Mouse (Mus musculus): ENCODE measurements around the gene Irs2.

The Irs2 gene

DNA sequence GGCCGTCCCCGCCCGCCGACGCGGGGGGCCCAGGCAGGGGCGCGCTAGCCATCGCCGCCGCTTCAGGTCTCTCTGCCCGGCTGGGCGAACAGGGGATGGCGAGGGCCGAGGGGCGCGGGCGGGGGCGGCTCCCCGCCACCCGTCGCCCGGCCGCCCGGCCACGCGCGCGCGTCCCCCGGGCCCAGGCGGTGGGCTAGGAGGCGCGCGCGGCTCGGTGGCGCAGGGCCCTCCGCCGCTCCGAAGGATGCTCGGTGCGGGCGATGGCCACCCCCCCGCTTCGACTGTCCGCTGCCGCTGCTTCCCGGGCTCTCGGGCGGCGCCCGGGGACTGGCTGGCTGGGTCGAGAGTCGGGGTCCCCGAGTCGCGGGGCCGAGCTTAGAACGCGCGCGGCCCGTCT lies at the start of gene Irs2:
Gene Irs2, minus strand, starts transcription at position 80 of the 397 bp plus-strand sequence.
- no peak for DNase-seq (ENCODE audit: low read depth, low spot score)

GRCm38 (mm10) chr8:11056665-11057064 lies 48.4 kb upstream of the Irs2 start:
- DNase-seq (ENCODE audit: low read depth, low spot score): no peak

DNA sequence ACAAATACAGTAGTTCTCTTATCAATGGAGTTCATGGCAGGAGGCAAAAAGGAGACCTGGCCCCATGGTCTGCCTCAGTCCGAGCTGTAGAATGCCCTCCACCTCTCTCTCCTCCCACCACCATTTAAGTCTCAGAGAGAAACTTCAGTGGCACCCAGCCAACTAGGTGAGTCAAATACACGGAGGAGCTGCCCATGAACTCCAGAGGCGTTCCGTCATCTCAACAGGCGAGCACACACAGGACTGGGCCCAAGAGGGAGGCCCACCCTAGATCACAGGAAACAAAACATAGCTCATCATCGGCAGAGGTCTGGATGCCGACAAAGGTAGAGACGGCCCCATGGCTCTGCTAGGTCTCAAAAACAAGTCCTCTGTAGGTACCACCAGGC lies 47.9 kb upstream of the Irs2 start:
- DNase-seq (ENCODE audit: low read depth, low spot score): no peak

GRCm38 (mm10) chr8:11055557-11056174 lies 47.4 kb upstream of the Irs2 start:
- no peak for DNase-seq (ENCODE audit: low read depth, low spot score)

DNA sequence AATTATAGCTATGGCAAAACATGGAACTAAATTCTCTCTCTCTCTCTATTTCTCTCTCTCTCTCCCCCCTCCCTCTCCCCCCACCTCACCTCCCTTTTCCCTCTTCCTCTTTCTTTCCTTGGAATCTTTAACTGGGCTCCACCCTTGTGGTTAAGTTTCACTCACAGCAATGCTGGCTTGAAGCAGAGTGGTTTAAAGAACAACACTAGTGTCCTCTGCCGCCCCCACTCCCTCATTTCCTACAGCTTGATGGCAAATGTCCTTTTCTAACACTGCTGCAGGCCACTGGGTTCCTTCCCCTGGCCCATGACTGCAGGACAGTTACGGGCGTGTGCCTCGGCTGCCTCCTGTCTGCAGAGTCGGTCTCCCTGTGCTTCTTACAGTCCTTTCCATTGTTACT lies 41.6 kb upstream of the Irs2 start:
- no peak for DNase-seq (ENCODE audit: low read depth, low spot score)

DNA sequence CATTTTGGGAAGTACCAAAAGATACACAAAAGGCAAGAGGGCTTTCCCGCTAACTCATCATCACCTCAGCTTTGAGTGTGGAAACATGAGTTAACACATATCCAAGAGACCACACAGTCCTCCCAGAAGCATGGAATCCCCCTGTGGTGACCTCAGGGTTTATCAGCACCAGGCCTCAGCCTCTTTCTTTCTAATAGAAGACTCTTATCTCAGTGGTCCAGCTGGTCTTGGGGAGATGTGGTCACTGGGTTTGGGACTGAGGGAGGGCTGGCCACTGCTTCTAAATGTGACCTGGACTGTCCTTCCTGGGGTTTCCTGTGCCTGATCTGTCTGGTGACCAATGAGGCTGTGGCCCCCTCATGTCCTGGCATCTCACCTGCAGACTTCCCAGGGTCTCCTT lies 39.6 kb upstream of the Irs2 start:
- DNase-seq (ENCODE audit: low read depth, low spot score): no peak

- no peak for DNase-seq (ENCODE audit: low read depth, low spot score)
Measured at GRCm38 (mm10) chr8:11044660-11045059, 36.4 kb upstream of the Irs2 start.

- peak; percentile 21 for DNase-seq (ENCODE audit: low read depth, low spot score)
Measured at GRCm38 (mm10) chr8:11043591-11043990, 35.3 kb upstream of the Irs2 start.

GRCm38 (mm10) chr8:11042872-11043587 lies 34.8 kb upstream of the Irs2 start:
- DNase-seq (ENCODE audit: low read depth, low spot score): no peak

DNA sequence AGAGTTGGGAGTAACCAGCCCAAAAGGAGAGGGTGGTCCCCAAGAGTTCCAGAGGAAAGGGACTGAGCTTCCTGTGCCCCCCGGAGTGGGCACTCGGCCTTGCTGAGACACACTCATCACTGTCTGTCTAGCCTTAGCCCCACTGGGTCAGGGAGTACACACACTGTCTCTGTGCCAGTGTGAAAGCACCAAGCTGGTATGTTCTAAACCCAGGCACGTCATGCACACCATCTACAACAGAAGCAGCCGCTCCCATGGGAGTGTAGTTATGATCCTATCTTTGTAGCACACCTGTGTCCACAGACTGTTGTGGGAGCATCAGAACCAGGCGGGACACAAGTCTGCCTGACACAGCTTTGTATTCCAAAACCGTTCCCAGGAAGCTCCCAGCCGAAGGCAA lies 31.8 kb upstream of the Irs2 start:
- DNase-seq (ENCODE audit: low read depth, low spot score): no peak

GRCm38 (mm10) chr8:11038788-11039187 lies 30.5 kb upstream of the Irs2 start:
- no peak for DNase-seq (ENCODE audit: low read depth, low spot score)

DNA sequence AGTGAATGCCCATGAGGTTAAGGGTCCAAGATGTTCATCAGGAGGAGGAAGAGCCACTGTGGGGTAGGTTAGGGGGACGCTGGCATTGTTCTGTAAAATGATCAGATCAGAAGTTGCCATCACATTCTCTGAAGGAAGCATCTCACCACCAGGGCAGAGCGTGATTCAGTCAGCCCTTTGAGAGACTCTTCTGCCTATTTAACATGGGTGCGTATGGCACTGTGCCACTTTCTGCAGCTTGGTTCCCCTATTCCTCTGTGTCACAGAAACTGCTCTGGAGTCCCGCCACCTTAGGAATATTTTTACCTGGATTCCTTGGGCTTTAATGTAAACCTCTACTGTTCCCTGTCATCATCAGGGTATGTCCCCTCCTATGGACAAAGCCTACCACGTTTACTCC lies 30.1 kb upstream of the Irs2 start:
- no peak for DNase-seq (ENCODE audit: low read depth, low spot score)

GRCm38 (mm10) chr8:11036790-11037189 lies 28.5 kb upstream of the Irs2 start:
- DNase-seq (ENCODE audit: low read depth, low spot score): no peak

DNA sequence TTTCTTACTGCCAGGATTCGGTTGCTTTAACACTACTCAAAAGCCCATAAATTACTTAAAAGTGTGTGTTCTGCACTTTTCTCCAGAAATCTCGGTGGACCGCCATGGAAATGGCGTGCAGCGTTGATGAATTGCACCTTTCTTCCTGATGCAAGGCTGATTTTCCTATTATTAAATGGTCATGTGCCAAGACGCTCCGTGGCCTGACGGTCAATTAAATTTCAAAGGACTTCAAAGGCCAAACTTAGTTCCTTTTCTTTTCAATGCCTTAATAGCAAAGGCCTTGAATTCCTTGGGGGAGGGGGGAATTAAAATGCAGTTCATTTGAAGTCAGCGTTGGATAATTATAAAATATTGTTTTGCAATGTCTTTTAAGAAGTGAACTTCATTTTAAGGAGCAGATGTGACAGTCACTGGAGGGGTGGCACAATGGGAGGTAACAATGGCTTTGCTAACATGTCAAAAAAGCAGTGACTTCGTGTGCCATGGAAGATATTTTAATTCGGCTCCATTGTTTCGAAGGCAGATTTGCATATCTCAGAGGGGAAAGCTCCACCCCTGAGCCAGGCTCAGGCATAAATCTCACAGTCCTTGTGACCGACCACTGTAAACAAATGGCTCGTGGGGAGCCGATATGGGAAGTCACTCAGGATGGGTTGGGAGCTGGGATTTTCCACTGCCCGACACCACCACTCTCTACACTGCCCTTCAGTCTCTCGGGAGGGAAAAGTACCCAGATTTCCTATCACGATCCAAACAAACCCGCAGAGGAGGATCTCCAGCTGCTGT lies 27.6 kb upstream of the Irs2 start:
- no peak for DNase-seq (ENCODE audit: low read depth, low spot score)

DNA sequence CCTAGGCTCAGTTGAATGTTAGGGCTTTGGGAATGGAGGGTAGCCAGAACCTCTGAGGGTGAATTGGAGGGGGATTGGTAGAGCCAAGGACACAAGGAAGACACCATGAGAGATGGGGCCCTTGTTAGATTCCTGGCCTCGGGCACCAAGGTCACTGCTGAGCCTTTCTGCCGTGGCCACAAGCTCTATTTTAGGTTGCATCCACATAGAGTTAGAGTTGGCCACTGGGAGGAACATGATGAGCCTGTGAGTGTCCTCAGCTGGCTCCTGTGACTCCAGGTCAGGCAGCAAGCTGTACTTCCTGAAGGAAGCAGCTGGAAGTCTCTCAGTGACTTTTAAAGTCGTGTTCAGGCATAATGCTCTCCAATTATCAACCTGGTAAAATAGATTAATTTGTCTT lies 16.6 kb upstream of the Irs2 start:
- DNase-seq (ENCODE audit: low read depth, low spot score): no peak

DNA sequence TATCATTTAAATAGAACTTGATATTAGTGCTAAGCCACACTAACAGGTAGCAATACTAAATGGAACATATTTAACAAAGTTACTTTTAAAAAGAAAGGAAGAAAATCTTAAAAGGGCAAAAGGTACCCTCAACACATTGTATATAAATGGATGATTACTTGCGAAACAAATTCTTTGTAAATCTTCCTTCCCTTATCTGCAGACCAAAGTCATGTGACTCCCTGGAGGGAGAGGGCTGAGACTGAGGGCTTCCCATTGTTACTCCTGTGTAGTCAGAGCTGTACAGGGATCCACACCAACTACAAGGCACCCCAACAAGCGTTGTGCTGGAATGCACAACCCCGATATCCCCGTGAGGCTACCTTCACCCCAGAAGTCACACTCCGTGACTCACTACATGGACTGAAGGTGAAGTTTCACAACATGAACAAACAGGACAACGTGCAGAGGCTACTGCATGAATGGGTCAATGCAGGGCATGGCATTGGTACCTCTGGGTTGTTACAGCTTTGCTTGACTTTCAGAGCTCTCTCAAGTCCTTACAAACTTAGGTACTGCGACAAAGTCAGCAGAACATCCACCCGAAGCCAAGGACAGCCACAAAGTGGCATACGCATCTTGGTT lies 12.8 kb upstream of the Irs2 start:
- DNase-seq (ENCODE audit: low read depth, low spot score): no peak

DNA sequence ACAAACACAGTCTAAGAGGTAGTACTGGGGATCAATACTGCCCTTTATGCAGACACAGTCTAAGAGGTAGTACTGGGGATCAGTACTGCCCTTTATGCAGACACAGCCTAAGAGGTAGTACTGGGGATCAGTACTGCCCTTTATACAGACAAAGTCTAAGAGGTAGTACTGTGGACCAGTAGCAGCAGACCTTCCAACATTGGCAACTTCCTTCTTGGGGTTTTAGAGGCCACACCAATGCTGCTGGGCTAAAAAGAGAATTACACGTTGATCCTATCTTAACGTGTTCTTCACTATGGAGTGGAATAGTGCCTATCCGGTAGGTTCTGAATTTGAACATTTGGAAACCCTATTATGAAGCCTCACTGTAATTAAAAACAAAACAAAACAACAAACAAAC lies 7.4 kb upstream of the Irs2 start:
- DNase-seq (ENCODE audit: low read depth, low spot score): no peak

GRCm38 (mm10) chr8:11013258-11013657 lies 5.0 kb upstream of the Irs2 start:
- DNase-seq (ENCODE audit: low read depth, low spot score): peak; percentile 67

GRCm38 (mm10) chr8:11011787-11012485 lies 3.7 kb upstream of the Irs2 start:
- no peak for DNase-seq (ENCODE audit: low read depth, low spot score)

DNA sequence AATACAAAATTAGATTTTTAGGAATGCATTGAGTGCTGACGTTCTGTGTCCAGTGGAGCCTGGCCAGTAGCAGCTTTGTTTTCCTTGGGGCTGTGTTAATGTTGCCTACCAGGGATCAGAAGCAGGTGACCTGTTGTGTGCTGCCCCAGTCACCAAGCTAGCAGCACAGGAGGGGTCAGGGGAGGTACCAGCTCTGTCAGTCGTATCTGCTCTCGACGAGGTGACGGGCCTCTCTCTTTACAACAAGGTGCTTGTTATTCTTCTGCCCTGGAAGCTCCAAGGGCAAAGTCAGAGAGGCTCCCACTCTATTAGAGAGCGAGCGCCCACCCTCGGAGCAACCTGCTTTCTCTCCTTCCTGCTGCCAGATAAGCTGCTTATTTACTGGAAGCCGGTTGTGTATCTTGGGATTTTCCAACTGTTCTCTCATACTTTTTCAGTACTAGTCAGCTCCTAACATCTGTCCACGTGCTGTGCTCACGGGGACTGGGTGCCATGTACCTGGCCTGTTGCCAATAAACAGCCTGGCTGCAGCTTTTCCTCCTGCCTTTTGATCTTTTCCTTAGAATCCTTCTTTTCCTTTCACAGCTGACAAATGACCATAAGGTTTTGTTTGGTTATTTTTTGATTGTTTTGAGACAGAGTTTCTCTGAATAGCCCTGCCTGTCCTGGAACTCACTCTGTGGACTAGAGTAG lies 2.8 kb upstream of the Irs2 start:
- DNase-seq (ENCODE audit: low read depth, low spot score): no peak

- no peak for DNase-seq (ENCODE audit: low read depth, low spot score)
Measured at GRCm38 (mm10) chr8:11010398-11010797, 2.1 kb upstream of the Irs2 start.
